Mouse (Mus musculus): ENCODE results near the gene Cpa5. TPM values are rescaled to one million over a fixed set of nuclear protein-coding genes. Genes with fewer than 3 reads are reported as not detected.

The Cpa5 gene
- polyA plus RNA-seq, 1 experiment from 2014 or later, result 0.97 TPM

DNA sequence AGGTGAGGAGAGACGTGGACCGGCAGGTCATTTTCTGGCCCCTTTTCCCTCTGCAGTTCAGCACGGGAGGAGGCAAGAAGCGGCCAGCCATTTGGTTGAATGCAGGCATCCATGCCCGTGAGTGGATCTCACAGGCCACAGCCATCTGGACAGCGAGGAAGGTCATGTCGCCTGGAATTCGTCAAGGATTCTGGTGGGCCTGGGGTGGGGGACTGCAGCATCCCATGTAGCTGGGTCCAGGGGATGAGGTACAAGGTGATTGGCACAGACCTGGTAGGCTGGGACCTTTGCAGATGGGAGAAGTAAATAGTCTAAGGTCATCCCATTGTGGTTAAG, 30.0 kb upstream of the Cpa5 start:
- H3K4me1 ChIP-seq, result peaks cover 7% of the 10 kb centered on the region
- 46% methylated on average over 8 of the region's 8 CpGs for WGBS
- H3K27me3 ChIP-seq (ENCODE audit: insufficient read depth, poor library complexity, severe bottlenecking), result no peaks in the 10 kb centered on the region
- peak overlapping the region; percentile 52; the same call in 1 of the 2 replicates for H3K27ac ChIP-seq
- no peak for DNase-seq (ENCODE audit: low spot score)
- H3K9me3 ChIP-seq, result no peaks in the 10 kb centered on the region
- H3K4me3 ChIP-seq, result no peak overlapping the region
- no peaks in the 10 kb centered on the region for H3K36me3 ChIP-seq

DNA sequence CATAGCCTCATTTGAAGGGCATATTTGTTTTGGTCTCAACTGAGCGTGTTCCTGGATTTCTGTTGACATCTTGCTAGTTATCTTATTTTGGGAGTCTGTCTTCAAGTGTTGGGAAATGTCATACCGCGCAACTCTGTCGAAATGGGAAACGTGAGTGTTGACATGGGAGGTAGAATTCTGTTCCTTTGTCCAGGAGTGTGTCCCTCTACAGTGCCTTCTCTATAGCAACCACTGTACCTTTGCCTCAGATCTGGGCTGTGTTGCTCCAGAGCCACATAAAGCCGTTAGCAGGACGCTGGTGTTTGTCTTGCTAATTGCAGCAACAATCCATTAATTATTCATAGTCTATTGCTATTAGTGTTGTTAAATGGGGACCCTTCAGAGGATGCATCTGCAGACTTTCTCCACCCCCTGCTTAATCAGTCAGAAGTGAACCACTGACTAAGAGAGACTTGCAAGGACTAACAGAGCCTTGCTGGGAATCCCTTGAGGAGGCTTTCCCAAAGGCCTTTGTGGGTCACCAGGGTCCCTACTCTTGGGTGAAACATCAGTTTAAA, 23.8 kb upstream of the Cpa5 start:
- no peaks in the 10 kb centered on the region for H3K27me3 ChIP-seq (ENCODE audit: insufficient read depth, poor library complexity, severe bottlenecking)
- WGBS, result 54% methylated on average over 7 of the region's 7 CpGs
- no peaks in the 10 kb centered on the region for H3K36me3 ChIP-seq
- H3K9me3 ChIP-seq, result no peaks in the 10 kb centered on the region
- DNase-seq (ENCODE audit: low spot score), result no peak
- H3K4me3 ChIP-seq, result no peak overlapping the region
- peaks cover 30% of the 10 kb centered on the region for H3K4me1 ChIP-seq
- peak overlapping the region; percentile 31; the same call in 1 of the 2 replicates for H3K27ac ChIP-seq

DNA sequence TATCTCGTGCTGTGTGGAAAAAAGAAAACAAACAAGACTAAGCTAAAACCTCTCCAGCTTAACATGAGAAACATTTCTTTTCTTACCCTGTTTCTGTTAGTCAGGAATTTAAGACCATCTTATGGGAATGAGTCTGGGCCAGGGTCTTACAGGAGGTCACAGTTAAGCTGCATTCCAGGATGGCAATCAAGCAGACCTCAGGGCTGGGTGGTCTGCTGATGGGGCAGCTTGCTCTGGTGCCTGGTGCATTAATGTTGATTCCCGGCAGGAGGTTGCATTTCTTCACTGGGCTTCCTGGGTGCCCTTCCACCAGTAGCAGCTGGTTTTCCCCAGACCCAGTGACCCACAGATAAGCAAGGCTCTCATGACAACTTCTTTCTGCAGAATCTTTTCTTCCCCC, 21.0 kb upstream of the Cpa5 start:
- Histone ChIP-seq H3K36me3 (no peaks in the 10 kb centered on the region), H3K4me1 (peaks cover 44% of the 10 kb centered on the region), H3K27me3 (ENCODE audit: insufficient read depth, poor library complexity, severe bottlenecking) (no peaks in the 10 kb centered on the region), H3K9me3 (no peaks in the 10 kb centered on the region), H3K27ac (peak overlapping the region; percentile 69), H3K4me3 (no peak overlapping the region)
- WGBS, result 16% methylated on average over 2 of the region's 2 CpGs
- no peak for DNase-seq (ENCODE audit: low spot score)

GRCm38 (mm10) chr6:30591851-30592404, 18.9 kb upstream of the Cpa5 start:
- no peaks in the 10 kb centered on the region for H3K9me3 ChIP-seq
- no peaks in the 10 kb centered on the region for H3K27me3 ChIP-seq (ENCODE audit: insufficient read depth, poor library complexity, severe bottlenecking)
- peaks cover 51% of the 10 kb centered on the region for H3K4me1 ChIP-seq
- WGBS, result 43% methylated on average over 5 of the region's 5 CpGs
- no peak for DNase-seq (ENCODE audit: low spot score)
- no peak overlapping the region for H3K27ac ChIP-seq
- no peak overlapping the region for H3K4me3 ChIP-seq
- no peaks in the 10 kb centered on the region for H3K36me3 ChIP-seq

DNA sequence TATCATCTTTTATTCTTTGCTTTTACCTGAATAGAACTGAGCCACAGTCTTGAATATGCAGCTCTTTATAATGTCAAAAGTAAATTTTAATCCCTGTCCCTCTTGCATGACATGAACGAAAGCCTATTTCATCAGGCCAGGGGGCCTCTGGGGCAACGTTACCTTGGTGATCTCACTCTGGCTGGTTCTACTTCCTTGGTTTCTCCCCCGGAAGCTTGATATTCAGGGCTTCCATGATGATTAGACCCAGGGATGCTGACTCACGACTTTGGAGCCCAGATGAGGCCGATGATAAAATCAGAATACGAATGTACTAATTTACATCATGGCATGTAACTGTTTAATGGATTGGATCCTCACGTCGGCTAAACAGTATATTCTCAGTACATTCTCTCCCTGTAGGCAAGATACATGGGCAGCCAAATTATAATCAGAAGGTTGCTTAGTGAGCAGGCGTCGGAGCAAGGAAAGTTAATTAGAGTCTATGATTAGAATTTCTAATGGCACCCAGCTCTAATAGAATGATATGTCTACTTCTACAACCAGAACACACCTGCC, 18.3 kb upstream of the Cpa5 start:
- Histone ChIP-seq H3K4me3 (no peak overlapping the region), H3K27me3 (ENCODE audit: insufficient read depth, poor library complexity, severe bottlenecking) (no peaks in the 10 kb centered on the region), H3K27ac (no peak overlapping the region), H3K36me3 (no peaks in the 10 kb centered on the region), H3K9me3 (no peaks in the 10 kb centered on the region), H3K4me1 (peaks cover 46% of the 10 kb centered on the region)
- 80% methylated on average over 10 of the region's 10 CpGs for WGBS
- no peak for DNase-seq (ENCODE audit: low spot score)

GRCm38 (mm10) chr6:30594364-30594763, 16.4 kb upstream of the Cpa5 start:
- peaks cover 44% of the 10 kb centered on the region for H3K4me1 ChIP-seq
- H3K27ac ChIP-seq, result peak overlapping the region; percentile 31; the same call in 1 of the 2 replicates
- H3K36me3 ChIP-seq, result no peaks in the 10 kb centered on the region
- H3K4me3 ChIP-seq, result no peak overlapping the region
- no peaks in the 10 kb centered on the region for H3K9me3 ChIP-seq
- peak; percentile 66 for DNase-seq (ENCODE audit: low spot score)
- WGBS, result 39% methylated on average over 7 of the region's 7 CpGs
- H3K27me3 ChIP-seq (ENCODE audit: insufficient read depth, poor library complexity, severe bottlenecking), result no peaks in the 10 kb centered on the region

- no peak overlapping the region for H3K4me3 ChIP-seq
- H3K9me3 ChIP-seq, result no peaks in the 10 kb centered on the region
- peak overlapping the region; percentile 44; the same call in 1 of the 2 replicates for H3K27ac ChIP-seq
- 87% methylated on average over 8 of the region's 8 CpGs for WGBS
- peaks cover 35% of the 10 kb centered on the region for H3K4me1 ChIP-seq
- no peaks in the 10 kb centered on the region for H3K36me3 ChIP-seq
- no peaks in the 10 kb centered on the region for H3K27me3 ChIP-seq (ENCODE audit: insufficient read depth, poor library complexity, severe bottlenecking)
- peak; percentile 64 for DNase-seq (ENCODE audit: low spot score)
These were observed 14.4 kb upstream of the Cpa5 start for GRCm38 (mm10) chr6:30596230-30596898.

GRCm38 (mm10) chr6:30600033-30600432, 10.8 kb upstream of the Cpa5 start:
- Histone ChIP-seq H3K36me3 (no peaks in the 10 kb centered on the region), H3K27ac (peak overlapping the region; percentile 32), H3K9me3 (no peaks in the 10 kb centered on the region), H3K27me3 (ENCODE audit: insufficient read depth, poor library complexity, severe bottlenecking) (no peaks in the 10 kb centered on the region), H3K4me1 (peaks cover 16% of the 10 kb centered on the region), H3K4me3 (no peak overlapping the region)
- WGBS, result 52% methylated on average over 3 of the region's 3 CpGs
- no peak for DNase-seq (ENCODE audit: low spot score)

DNA sequence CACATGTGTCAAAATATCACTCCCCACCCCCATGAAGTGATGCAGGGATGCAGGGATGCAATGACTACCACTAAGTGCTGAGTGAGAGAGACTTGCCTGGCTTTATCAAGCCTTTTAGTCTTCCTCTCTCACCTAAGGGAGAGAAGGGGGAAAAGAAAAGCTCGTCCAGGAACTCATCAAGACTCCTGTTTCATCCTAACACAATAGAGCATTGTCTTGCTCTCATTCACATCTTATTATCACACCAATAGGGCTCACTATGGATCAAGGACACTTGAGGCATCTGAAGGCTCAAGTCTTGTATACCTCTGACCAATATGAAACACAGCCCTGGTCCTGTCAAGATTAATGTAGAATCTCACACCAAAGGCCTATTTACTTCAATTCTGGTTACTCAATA, 9.8 kb upstream of the Cpa5 start:
- no peaks in the 10 kb centered on the region for H3K36me3 ChIP-seq
- no peak overlapping the region for H3K4me3 ChIP-seq
- no peaks in the 10 kb centered on the region for H3K9me3 ChIP-seq
- DNase-seq (ENCODE audit: low spot score), result no peak
- WGBS, result 65% methylated on average over 1 of the region's 1 CpGs
- no peaks in the 10 kb centered on the region for H3K27me3 ChIP-seq (ENCODE audit: insufficient read depth, poor library complexity, severe bottlenecking)
- peaks cover 12% of the 10 kb centered on the region; the same call in 1 of the 2 replicates for H3K4me1 ChIP-seq
- no peak overlapping the region for H3K27ac ChIP-seq

DNA sequence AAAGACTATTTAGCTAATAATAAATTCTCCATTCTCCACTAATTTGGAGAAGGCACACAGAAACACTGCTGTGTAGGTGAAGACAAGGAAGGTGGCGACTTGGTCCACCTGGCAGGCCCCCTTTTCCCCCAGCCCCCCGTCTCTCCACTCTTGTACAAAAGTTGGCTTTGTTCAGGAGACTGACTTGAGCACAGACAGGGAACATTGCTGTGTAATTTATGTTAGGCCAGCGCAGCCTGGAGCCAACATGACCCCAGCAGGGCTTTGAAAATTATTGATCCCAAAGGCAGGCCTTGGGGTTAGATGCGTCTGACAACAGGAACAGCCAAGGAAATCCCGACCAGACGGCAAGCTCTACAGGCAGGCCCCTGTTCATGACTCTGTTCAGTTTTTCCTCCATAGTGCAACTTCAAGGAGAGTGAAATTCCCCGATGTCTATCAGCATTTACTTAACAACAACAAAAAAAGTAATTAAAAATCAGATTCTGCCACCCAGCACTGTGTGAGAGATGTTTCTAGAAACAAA, 6.4 kb upstream of the Cpa5 start:
- Histone ChIP-seq H3K27me3 (ENCODE audit: insufficient read depth, poor library complexity, severe bottlenecking) (no peaks in the 10 kb centered on the region), H3K27ac (no peak overlapping the region), H3K9me3 (no peaks in the 10 kb centered on the region), H3K4me3 (no peak overlapping the region), H3K36me3 (no peaks in the 10 kb centered on the region), H3K4me1 (peaks cover 3% of the 10 kb centered on the region; the same call in 1 of the 2 replicates)
- 73% methylated on average over 7 of the region's 7 CpGs for WGBS
- no peak for DNase-seq (ENCODE audit: low spot score)

GRCm38 (mm10) chr6:30605111-30605510, 5.7 kb upstream of the Cpa5 start:
- Histone ChIP-seq H3K27ac (peak overlapping the region; percentile 56; the same call in 1 of the 2 replicates), H3K4me1 (peaks cover 3% of the 10 kb centered on the region; the same call in 1 of the 2 replicates), H3K27me3 (ENCODE audit: insufficient read depth, poor library complexity, severe bottlenecking) (no peaks in the 10 kb centered on the region), H3K4me3 (no peak overlapping the region), H3K9me3 (no peaks in the 10 kb centered on the region), H3K36me3 (no peaks in the 10 kb centered on the region)
- WGBS, result 73% methylated on average over 4 of the region's 4 CpGs
- DNase-seq (ENCODE audit: low spot score), result no peak

GRCm38 (mm10) chr6:30605672-30606071, 5.1 kb upstream of the Cpa5 start:
- Histone ChIP-seq H3K9me3 (no peaks in the 10 kb centered on the region), H3K4me1 (peaks cover 3% of the 10 kb centered on the region; the same call in 1 of the 2 replicates), H3K27ac (peak overlapping the region; percentile 56; the same call in 1 of the 2 replicates), H3K4me3 (no peak overlapping the region), H3K36me3 (no peaks in the 10 kb centered on the region), H3K27me3 (ENCODE audit: insufficient read depth, poor library complexity, severe bottlenecking) (no peaks in the 10 kb centered on the region)
- 82% methylated on average over 5 of the region's 5 CpGs for WGBS
- no peak for DNase-seq (ENCODE audit: low spot score)

DNA sequence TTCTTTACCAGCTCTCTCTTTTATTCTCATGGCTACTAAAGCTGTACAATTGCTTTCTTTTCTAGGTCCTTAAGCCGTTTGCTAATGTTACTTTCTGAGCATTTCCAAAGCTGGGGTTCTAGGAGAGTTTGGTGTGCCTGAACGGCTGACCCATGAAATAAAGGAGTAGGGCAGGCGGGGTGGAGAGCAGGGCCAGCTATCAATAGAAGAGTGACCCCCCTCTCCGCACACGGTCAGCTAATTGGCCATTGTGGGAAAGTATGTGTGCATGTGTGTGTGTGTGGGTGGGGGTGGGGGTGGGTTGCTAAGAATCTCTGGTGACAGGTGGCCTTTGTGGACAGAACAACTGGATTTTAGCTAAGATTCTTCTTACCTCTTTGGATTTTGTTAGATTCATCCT, 402 bp downstream of the Cpa5 start:
- Histone ChIP-seq H3K36me3 (no peaks in the 10 kb centered on the region), H3K4me3 (no peak overlapping the region), H3K4me1 (peaks cover 15% of the 10 kb centered on the region), H3K9me3 (no peaks in the 10 kb centered on the region), H3K27me3 (ENCODE audit: insufficient read depth, poor library complexity, severe bottlenecking) (no peaks in the 10 kb centered on the region), H3K27ac (peak overlapping the region; percentile 36; the same call in 1 of the 2 replicates)
- DNase-seq (ENCODE audit: low spot score), result no peak
- WGBS, result 72% methylated on average over 5 of the region's 5 CpGs

Measured in heart, embryonic 10.5 days (tissue).